Mouse (Mus musculus) brain, adult 10 weeks (tissue): ENCODE data around the gene Spag4. TPM values are rescaled to one million over a fixed set of nuclear protein-coding genes. Genes with fewer than 3 reads are reported as not detected.

Source experiments
- polyA plus RNA-seq: library from polyadenylated mRNA; stranded (reverse); fragments of 350-450 nt; fragmentation: Illumina TruSeq; extraction: RNeasy Lipid Tissue Mini Kit (QIAGEN cat#74804); gene quantifications from one replicate; pipeline ENCODE4 v1.2.3, GENCODE M21; 2015; ENCODE audit warnings: low read depth, low replicate concordance

Spag4 gene
- 4.4 TPM for polyA plus RNA-seq

GRCm38 (mm10) chr2:156065099-156066041 is at the start of gene Spag4:
TSS of gene Spag4 (plus strand) at chr2:156065175.

DNA sequence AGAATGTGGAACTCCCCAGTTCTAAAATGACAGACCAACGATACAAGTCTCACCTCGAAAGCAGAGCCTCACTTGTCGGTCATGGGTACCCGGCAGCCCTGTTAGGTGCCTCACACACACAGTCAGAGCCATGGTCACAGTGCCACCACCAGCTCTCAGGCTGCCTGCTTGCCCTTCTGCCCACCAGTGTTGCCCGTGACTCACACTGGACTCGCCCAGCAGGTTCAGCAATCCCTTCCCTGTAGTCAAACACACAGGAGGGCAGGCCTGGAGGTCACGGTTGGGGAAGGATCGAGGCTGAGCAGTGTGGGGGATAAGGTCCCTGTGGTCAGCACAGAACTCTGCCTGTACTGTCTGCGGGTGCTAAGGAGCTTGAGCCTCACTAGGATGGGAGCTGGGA is 12.2 kb upstream of the Spag4 start, which contains the start of gene Fer1l4:
Gene Fer1l4 (minus strand): TSS at position 132 of the 400 bp plus-strand sequence.

DNA sequence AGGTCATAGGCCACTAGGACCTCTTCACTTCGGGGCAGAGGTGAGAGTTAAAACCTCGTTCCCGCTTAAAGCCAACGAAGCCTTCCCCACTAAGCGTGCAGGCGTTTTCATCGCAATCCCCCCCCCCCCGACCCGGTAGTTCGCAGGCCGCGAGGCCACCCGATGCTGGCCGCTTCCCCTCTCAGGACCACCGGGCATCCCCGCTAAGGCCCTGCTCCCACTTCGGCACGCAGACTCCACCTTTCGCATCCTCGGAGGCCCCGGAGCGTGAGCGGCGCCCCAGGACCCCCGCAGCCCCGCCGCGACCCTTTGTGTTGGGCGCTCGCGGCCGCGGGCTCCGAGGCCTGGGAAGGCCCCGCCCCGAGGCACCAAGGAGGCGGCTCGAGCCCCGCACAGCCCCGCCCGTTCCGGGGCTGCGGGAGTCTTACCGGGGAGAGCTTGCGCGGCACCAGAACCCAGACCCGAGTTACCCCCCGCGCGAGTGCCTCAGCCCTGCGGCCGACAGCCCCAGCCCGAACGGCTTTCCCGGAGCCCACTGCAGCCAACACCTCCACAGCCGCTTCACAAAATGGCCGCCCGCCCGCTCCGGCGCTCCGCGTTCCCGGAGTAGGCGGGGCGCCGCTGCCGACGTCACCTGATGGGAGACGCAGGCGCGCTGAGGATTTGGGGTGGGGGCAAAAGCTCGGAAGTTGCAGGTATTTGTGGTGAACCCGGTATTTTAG is 46.5 kb downstream of the Spag4 start, which contains the start of the genes Cpne1 and Rbm12:
Gene Cpne1 (minus strand): TSS at position 608 of the 722 bp plus-strand sequence.
Gene Rbm12 (minus strand): TSS at position 621 of the 722 bp plus-strand sequence.

Other genes with a start within 250 kb of the Spag4 start
- 90.4 TPM for gene BC029722, start 245.7 kb upstream of the Spag4 start, polyA plus RNA-seq
- 61.9 TPM for gene Eif6, start 238.2 kb upstream of the Spag4 start, polyA plus RNA-seq
- not detected for gene Fam83c, start 230.3 kb upstream of the Spag4 start, polyA plus RNA-seq
- 119 TPM for gene Uqcc1, start 134.9 kb upstream of the Spag4 start, polyA plus RNA-seq
- gene Gm15557, start 124.4 kb upstream of the Spag4 start, polyA plus RNA-seq: not detected
- 0.31 TPM for gene Gdf5, start 119.8 kb upstream of the Spag4 start, polyA plus RNA-seq
- gene Cep250, start 108.7 kb upstream of the Spag4 start, polyA plus RNA-seq: 11.4 TPM
- 2.2 TPM for gene 6430550D23Rik, start 57.2 kb upstream of the Spag4 start, polyA plus RNA-seq
- gene Ergic3, start 57.1 kb upstream of the Spag4 start, polyA plus RNA-seq: 256 TPM
- not detected for gene Fer1l4, start 12.2 kb upstream of the Spag4 start, polyA plus RNA-seq
- gene Cpne1, start 46.8 kb downstream of the Spag4 start, polyA plus RNA-seq: 29.0 TPM
- 11.2 TPM for gene Rbm12, start 46.8 kb downstream of the Spag4 start, polyA plus RNA-seq
- gene Gm28036, start 61.9 kb downstream of the Spag4 start, polyA plus RNA-seq: 13.9 TPM
- gene Romo1, start 78.9 kb downstream of the Spag4 start, polyA plus RNA-seq: 157 TPM
- 49.6 TPM for gene Nfs1, start 79.0 kb downstream of the Spag4 start, polyA plus RNA-seq
- 187 TPM for gene Rbm39, start 115.1 kb downstream of the Spag4 start, polyA plus RNA-seq
- 35.2 TPM for gene Phf20, start 131.3 kb downstream of the Spag4 start, polyA plus RNA-seq
- 8.5 TPM for gene Cnbd2, start 247.1 kb downstream of the Spag4 start, polyA plus RNA-seq
- 17.7 TPM for gene Scand1, start 247.5 kb downstream of the Spag4 start, polyA plus RNA-seq